Mouse (Mus musculus) left cerebral cortex, postnatal 25 days (tissue): ENCODE results near the gene Crisp1. TPM values are rescaled to one million over a fixed set of nuclear protein-coding genes. Genes with fewer than 3 reads are reported as not detected.

ENCODE experiments used
- DNase-seq, 2 experiments: peaks; one replicate each; pipeline ENCODE4 v3.0.0; 2022; ENCODE audit warnings: low spot score in 2 of 2, mixed read lengths in 1 of 2
- intact Hi-C: fragments of 180-260 bp; cut with DNase I; formaldehyde crosslinking; loops from one replicate; pipeline ENCODE4 v1.15.1; 2025
- total RNA-seq, 2 experiments: library from RNA; stranded (reverse); gene quantifications; 2 replicates each; pipeline ENCODE4 v1.2.3; 2021

Gene Crisp1
- total RNA-seq: not detected

GRCm38 (mm10) chr17:40319062-40319461 lies at the start of gene Crisp1:
Crisp1 (minus strand) TSS chr17:40319207.
- DNase-seq: no peak
- intact Hi-C loops: no loop called here

- DNase-seq: no peak
- intact Hi-C loops: no loop called here
Measured at GRCm38 (mm10) chr17:40342497-40343009, 23.5 kb upstream of the Crisp1 start.

- intact Hi-C loops: loop anchor here (10.0 kb wide), 2 partner anchors 81 to 131 kb away; partner anchors contain the start of gene Pgk2
- DNase-seq: no peak
Measured at GRCm38 (mm10) chr17:40285435-40285834, 33.6 kb downstream of the Crisp1 start.

- intact Hi-C loops: no loop called here
Measured at GRCm38 (mm10) chr17:40275519-40275918, 43.5 kb downstream of the Crisp1 start.

GRCm38 (mm10) chr17:40274906-40275470 lies 44.0 kb downstream of the Crisp1 start:
- peak in 1 of 2 experiments; percentile 2 for DNase-seq

More at GRCm38 (mm10) chr17:40275519-40275918, 43.5 kb downstream of the Crisp1 start:
- DNase-seq: no peak

GRCm38 (mm10) chr17:40252487-40252886 lies 66.5 kb downstream of the Crisp1 start:
- no peak for DNase-seq
- intact Hi-C loops: no loop called here

More at GRCm38 (mm10) chr17:40274906-40275470, 44.0 kb downstream of the Crisp1 start:
- intact Hi-C loops: no loop called here

Other genes with a start within 250 kb of the Crisp1 start
- gene AC192777.2, start 223.8 kb downstream of the Crisp1 start, total RNA-seq: not detected
- gene Pgk2, start 110.6 kb downstream of the Crisp1 start, total RNA-seq: not detected
- not detected for gene Crisp3, start 76.9 kb downstream of the Crisp1 start, total RNA-seq
- not detected for gene Esp8, start 200.8 kb upstream of the Crisp1 start, total RNA-seq
- not detected for gene Esp6, start 242.3 kb upstream of the Crisp1 start, total RNA-seq